Mouse (Mus musculus) lung, postnatal 10 days (tissue): Measurements from ENCODE around the gene Thrap3.
"Not testable (repeated sequence)": the region's sequence is repeated elsewhere in the genome, so short reads cannot be mapped to it uniquely, and the experiment has no call there.

ENCODE experiments used
- DNase-seq: peaks from one replicate; pipeline ENCODE4 v3.0.0; 2021

Gene Thrap3

GRCm38 (mm10) chr4:126202303-126203181 lies at the start of gene Thrap3:
Gene Thrap3 (minus strand): TSS chr4:126202760.
- DNase-seq = peak; percentile 99

- DNase-seq = peak; percentile 83
Observed at GRCm38 (mm10) chr4:126251655-126252254, 49.2 kb upstream of the Thrap3 start.

GRCm38 (mm10) chr4:126250659-126251058 lies 48.1 kb upstream of the Thrap3 start:
- no peak for DNase-seq

DNA sequence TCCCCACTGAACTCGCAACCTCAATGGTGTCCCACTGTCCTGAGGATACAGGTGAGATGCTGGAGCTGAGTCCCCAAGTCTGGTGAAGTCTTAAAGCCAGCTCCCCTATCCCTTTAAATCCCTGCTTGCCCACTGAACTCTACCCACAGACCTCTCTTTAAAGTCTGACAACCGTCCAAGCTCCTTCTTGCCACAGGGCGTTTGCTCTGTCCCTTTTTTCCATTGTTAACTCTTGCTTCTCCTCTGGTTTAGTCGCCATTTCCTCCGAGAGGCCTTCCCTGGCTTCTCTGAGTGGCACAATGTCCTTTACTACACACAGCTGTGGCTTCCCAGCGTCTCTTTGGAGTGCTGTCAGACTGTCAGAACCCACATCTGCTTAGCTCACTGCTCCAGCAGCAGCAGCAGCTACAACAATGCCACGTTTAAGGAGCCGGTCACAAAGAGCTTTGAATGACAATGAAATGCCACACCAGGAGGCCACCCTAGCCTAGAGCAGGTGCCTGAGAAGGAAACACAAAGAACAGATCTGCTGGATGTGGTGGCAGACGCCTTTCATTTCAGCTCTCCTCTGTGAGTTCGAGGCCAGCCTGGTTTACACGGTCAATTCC lies 45.8 kb upstream of the Thrap3 start:
- DNase-seq = no peak

DNA sequence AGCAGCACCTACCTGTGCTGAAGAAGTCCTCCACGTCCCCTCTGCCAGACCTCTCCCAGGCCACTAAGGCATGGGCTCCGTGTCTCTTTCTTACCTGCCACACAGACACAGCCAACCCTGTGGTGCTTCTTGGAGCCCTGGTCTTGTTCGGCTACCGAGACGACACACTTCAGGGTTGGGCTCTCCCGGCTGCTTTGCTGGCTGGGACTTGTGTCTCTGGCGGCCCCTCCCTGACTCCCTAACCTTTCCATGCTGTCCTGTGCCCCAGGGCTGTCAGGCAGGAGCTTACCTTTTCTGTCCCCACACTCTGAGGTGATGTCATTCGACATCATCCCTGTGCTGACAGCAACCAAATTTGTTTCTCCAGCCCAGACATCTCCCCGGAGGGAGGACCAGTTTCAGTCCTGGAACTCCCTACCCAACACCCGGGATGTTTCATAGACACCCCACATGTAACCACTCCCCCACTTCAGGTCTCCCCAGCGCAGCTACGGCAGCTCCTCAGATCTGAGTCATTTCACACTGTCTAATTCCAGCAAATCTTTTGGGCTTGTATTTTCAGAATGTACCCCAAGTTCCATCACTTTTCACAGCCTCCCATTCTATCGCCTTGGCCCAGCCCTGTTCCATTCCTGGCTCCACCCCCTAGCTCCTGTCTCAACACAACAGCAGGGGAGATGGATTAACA lies 43.8 kb upstream of the Thrap3 start:
- DNase-seq = no peak

DNA sequence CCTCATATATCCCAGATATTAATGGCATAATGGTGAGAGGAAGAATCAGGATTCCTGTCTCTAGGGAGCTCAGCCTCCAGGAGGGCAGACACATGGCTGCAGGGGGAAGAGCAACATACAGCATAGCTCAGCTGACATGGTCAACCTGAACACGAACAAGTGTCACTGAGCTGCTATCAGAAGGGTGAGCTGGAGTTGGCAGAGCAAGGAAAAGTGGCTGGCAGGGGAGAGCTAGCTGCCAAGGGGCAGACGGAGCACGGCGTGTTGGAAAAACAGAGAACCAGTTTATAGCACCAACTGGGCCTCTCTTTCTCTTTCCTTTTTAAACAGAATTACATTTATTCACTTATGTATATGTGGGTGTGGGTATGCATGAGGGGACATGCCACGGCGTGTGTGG lies 40.0 kb upstream of the Thrap3 start:
- no peak for DNase-seq

GRCm38 (mm10) chr4:126241956-126242355 lies 39.4 kb upstream of the Thrap3 start:
- DNase-seq = no peak

GRCm38 (mm10) chr4:126239862-126240475 lies 37.4 kb upstream of the Thrap3 start:
- no peak for DNase-seq

- DNase-seq = no peak
Observed at GRCm38 (mm10) chr4:126237721-126238242, 35.2 kb upstream of the Thrap3 start.

DNA sequence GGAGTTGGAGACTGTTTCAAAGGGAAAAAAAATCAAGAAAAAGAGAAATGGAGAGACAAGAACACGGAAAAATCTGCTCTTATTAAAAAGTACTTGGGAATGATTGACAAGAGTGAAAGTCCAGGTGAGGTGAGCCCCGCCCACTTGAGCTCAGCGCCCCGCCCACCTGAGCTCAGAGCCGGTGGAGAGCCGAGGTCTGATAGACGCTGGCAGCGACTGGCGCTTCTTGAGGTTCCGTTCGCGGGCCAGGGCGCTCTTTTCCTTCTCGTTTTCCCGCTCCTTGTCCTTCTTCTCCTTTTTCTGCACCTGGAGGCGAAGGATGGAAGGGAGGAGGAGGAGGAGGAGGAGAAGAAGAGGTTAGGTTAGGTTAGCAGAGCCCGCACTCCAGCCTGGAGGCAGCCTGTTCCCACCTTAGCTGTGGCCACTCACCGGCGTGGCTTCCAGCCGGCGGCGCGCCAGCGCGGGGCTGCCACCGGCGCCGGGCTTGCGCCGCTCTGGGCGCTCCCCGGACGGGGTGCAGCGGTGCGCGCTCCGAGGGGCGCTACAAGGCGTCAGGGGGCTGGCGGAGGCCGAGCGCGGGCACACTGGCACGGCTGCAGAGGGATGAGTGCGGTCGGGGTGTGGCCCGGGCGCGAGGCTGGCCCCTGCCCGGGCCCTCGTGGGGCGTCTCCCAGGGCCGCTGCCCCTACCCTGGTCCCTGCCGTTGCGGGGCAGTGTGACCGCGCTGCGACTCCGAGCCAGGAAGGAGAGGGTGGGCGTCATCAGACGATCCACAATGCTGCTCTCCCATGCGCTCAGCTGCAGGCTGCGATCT lies 34.1 kb upstream of the Thrap3 start:
- peak; percentile 74 for DNase-seq

- DNase-seq = no peak
Observed at GRCm38 (mm10) chr4:126235191-126235590, 32.6 kb upstream of the Thrap3 start.

DNA sequence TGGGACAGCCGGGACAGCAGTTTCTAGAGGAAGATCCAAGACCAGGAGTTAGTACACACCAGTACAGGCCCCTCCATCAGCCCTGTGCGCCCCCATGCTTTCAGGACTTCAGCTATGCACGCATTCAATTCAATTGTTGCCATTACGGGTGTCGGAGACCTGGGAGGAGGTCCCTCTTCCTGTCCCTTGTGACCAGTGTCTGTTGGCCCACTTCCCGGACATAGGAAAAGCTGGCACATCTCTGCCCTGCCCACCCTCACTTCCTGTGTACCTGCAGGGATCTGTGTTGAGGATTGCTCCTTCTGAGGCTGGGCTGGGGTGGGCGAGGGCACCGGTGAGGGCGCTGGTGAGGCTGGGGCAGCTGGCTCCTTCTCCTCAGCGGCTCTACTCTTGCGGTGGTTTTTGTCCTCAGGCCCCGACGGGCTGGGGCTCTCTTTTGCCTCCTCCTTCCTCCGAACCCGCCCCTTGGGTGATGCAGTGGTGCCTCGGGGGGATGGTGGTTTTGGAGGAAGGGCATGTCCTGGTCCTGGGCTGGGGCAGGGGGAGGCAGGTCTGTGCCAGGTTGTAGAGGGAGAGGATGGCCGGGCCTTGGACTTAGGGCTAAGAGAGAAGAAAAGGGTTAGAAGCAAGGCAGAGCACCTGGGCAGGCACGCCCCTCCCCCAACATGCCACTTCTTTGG lies 32.1 kb upstream of the Thrap3 start:
- DNase-seq = peak; percentile 80

GRCm38 (mm10) chr4:126233676-126234308 lies 31.2 kb upstream of the Thrap3 start:
- DNase-seq = no peak

- DNase-seq = no peak
Observed at GRCm38 (mm10) chr4:126229900-126230299, 27.3 kb upstream of the Thrap3 start.

DNA sequence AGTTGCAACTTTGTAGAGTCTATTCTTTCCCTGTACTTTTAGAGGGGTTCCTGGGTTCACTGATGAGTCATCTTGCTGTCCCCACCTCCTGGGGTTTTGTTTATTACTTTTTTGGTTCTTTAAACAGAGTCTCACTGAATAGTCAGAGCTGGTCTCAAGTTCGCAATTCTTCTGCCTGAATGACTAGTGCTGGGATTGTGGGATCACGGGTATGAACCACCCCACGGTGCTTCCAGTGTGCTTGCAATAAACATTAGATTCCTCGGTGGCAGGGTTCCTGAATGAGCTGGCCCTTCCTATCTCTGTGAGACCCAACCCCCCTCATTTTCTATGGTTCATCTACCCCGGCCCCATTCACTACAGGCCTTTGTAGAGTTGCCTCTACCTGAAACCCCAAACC lies 25.6 kb upstream of the Thrap3 start:
- no peak for DNase-seq

GRCm38 (mm10) chr4:126227077-126227761 lies 24.7 kb upstream of the Thrap3 start:
- peak; percentile 96 for DNase-seq

DNA sequence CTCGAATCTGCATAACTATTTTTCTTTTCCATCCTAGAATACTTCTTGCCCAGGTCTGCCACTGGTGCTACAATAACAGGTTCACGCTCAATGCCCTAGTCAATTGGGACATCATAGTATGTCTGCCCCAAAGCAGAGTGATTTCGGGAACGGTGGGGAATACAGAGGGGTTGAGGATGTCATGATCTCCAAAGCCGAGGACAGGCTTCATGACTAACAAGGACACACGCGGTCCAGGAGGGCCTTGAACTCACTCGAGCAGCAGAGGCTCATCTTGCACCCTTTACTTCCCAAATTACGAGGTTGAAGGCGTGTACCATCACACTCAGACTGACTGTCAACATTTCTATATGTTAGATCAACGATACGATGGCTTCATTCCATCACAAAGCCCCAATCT lies 24.1 kb upstream of the Thrap3 start:
- no peak for DNase-seq

GRCm38 (mm10) chr4:126222631-126223030 lies 20.1 kb upstream of the Thrap3 start:
- DNase-seq = no peak

DNA sequence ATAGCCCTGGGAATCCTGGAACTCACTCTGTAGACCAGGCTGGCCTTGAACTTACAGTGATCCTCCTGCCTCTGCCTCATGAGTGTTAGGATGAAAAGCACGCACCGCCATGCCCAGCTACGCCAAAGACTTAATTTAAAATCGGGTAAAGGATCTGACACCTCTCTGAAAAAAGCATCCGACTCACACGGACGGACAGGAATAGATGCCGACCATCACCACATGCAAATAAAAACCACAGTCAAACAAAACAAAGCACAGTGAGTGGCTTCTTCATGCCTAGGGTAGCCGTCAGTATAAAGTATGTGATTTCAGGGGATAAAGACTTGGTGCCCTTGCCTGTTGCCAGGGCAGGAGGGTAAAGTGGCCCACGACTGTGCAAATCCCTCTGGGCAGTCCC lies 17.5 kb upstream of the Thrap3 start:
- DNase-seq = no peak

DNA sequence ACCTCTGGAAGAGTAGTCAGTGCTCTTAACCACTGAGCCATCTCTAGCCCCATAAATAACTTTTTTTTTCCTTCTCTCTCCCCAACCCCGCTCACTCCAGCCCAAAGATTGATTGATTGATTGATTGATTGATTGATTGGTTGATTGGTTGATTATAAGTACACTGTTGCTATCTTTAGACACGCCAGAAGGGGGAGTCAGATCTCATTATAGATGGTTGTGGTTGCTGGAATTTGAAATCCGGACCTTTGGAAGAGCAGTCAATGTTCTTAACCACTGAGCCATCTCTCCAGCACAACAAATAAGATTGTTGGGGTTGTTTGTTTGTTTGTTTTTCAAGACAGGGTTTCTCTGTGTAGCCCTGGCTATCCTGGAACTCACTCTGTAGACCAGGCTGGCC lies 17.0 kb upstream of the Thrap3 start:
- not testable (repeated sequence) for DNase-seq
